Mouse (Mus musculus) heart, postnatal 10 days (tissue): ENCODE measurements around the gene Nosip. TPM values are rescaled to one million over a fixed set of nuclear protein-coding genes. Genes with fewer than 3 reads are reported as not detected.
"Not testable (repeated sequence)": the region's sequence is repeated elsewhere in the genome, so short reads cannot be mapped to it uniquely, and the experiment has no call there.

Experiments used
- DNase-seq, 2 experiments: peaks; one replicate each; pipeline ENCODE4 v3.0.0; 2021
- intact Hi-C: fragments of 180-260 bp; cut with DNase I; formaldehyde crosslinking; loops from one replicate; pipeline ENCODE4 v1.15.1; 2025
- total RNA-seq, 2 experiments: library from RNA; stranded (reverse); gene quantifications; 2 replicates each; pipeline ENCODE4 v1.2.3; 2021

Nosip gene
- total RNA-seq: 10 to 100 TPM; 33.9 to 35.9 TPM

GRCm38 (mm10) chr7:45062239-45062835 is at the start of gene Nosip, which contains the start of gene Prrg2:
Gene Nosip, plus strand, starts transcription at chr7:45062429.
Gene Prrg2, minus strand, starts transcription at chr7:45062677.
- intact Hi-C loops: loop anchor here (2.0 kb wide), 1 partner anchor 42 kb away; no protein-coding TSS in a partner anchor
- DNase-seq: peak; percentile 98

GRCm38 (mm10) chr7:45012824-45013223 is 49.4 kb upstream of the Nosip start:
- intact Hi-C loops: no loop called here
- no peak for DNase-seq

GRCm38 (mm10) chr7:45013366-45014095 is 48.7 kb upstream of the Nosip start:
- DNase-seq: no peak
- intact Hi-C loops: loop anchor here (2.0 kb wide), 1 partner anchor 15 kb away; the partner anchor contains the start of gene Bcl2l12

GRCm38 (mm10) chr7:45014096-45014451 is 48.2 kb upstream of the Nosip start:
- intact Hi-C loops: loop anchor here (2.0 kb wide), 1 partner anchor 15 kb away; the partner anchor contains the start of gene Bcl2l12
- no peak for DNase-seq

- intact Hi-C loops: loop anchor here (2.0 kb wide), 1 partner anchor 17 kb away; the partner anchor contains the start of gene Bcl2l12
- peak in 1 of 2 experiments; percentile 41 for DNase-seq
Observed at GRCm38 (mm10) chr7:45015344-45015956, 46.8 kb upstream of the Nosip start.

GRCm38 (mm10) chr7:45015957-45016612 is 46.1 kb upstream of the Nosip start, which contains the start of gene Scaf1:
Gene Scaf1, minus strand, starts transcription at chr7:45016363.
- intact Hi-C loops: loop anchor here (1.0 to 2.0 kb wide), 2 partner anchors 17 to 30 kb away; partner anchors contain the start of genes Bcl2l12 and Prmt1
- DNase-seq: peak; percentile 100

- intact Hi-C loops: loop anchor here (1.0 kb wide), 1 partner anchor 30 kb away; the partner anchor contains the start of gene Prmt1
- no peak for DNase-seq
Observed at GRCm38 (mm10) chr7:45016761-45017160, 45.5 kb upstream of the Nosip start.

- intact Hi-C loops: no loop called here
Observed at GRCm38 (mm10) chr7:45017242-45018061, 44.8 kb upstream of the Nosip start, which contains the start of gene Rras. Gene Rras, plus strand, starts transcription at chr7:45017961.

GRCm38 (mm10) chr7:45019031-45019571 is 43.1 kb upstream of the Nosip start:
- DNase-seq: peak; percentile 81 to 87
- intact Hi-C loops: no loop called here

More at GRCm38 (mm10) chr7:45017242-45018061, 44.8 kb upstream of the Nosip start, which contains the start of gene Rras:
- peak; percentile 96 for DNase-seq

GRCm38 (mm10) chr7:45020225-45020624 is 42.0 kb upstream of the Nosip start:
- intact Hi-C loops: loop anchor here (2.0 kb wide), 2 partner anchors 33 to 43 kb away; partner anchors contain the start of genes Nosip, Prr12 and Prrg2
- DNase-seq: no peak

GRCm38 (mm10) chr7:45023711-45024110 is 38.5 kb upstream of the Nosip start:
- intact Hi-C loops, DNase-seq: not testable (repeated sequence)

- DNase-seq: no peak
- intact Hi-C loops: no loop called here
Observed at GRCm38 (mm10) chr7:45024281-45025248, 37.7 kb upstream of the Nosip start.

- intact Hi-C loops: no loop called here
- no peak for DNase-seq
Observed at GRCm38 (mm10) chr7:45025601-45026220, 36.5 kb upstream of the Nosip start.

GRCm38 (mm10) chr7:45026256-45026655 is 36.0 kb upstream of the Nosip start:
- intact Hi-C loops: no loop called here
- no peak for DNase-seq

- intact Hi-C loops: no loop called here
- no peak for DNase-seq
Observed at GRCm38 (mm10) chr7:45027761-45028160, 34.5 kb upstream of the Nosip start.

- DNase-seq: no peak
- intact Hi-C loops: no loop called here
Observed at GRCm38 (mm10) chr7:45028351-45028750, 33.9 kb upstream of the Nosip start.

- DNase-seq: no peak
- intact Hi-C loops: no loop called here
Observed at GRCm38 (mm10) chr7:45029995-45030394, 32.2 kb upstream of the Nosip start.

- DNase-seq: no peak
- intact Hi-C loops: no loop called here
Observed at GRCm38 (mm10) chr7:45030857-45031256, 31.4 kb upstream of the Nosip start.
